Mouse (Mus musculus): ENCODE results near the gene Scgb1a1.

The Scgb1a1 gene

GRCm38 (mm10) chr19:9043123-9043522 lies 44.6 kb downstream of the Scgb1a1 start:
- DNase-seq (ENCODE audit: low spot score in 2 of 2) = no peak

- no peak for DNase-seq (ENCODE audit: low spot score in 2 of 2)
These were observed 46.7 kb downstream of the Scgb1a1 start for GRCm38 (mm10) chr19:9041074-9041473.

- no peak for DNase-seq (ENCODE audit: low spot score in 2 of 2)
These were observed 47.1 kb downstream of the Scgb1a1 start for GRCm38 (mm10) chr19:9040649-9041048.

GRCm38 (mm10) chr19:9039928-9040327 lies 47.8 kb downstream of the Scgb1a1 start:
- DNase-seq (ENCODE audit: low spot score in 2 of 2) = no peak

- no peak for DNase-seq (ENCODE audit: low spot score in 2 of 2)
These were observed 48.5 kb downstream of the Scgb1a1 start for GRCm38 (mm10) chr19:9039266-9039665.

- DNase-seq (ENCODE audit: low spot score in 2 of 2) = no peak
These were observed 49.6 kb downstream of the Scgb1a1 start for GRCm38 (mm10) chr19:9038136-9038535.

GRCm38 (mm10) chr19:9035101-9035500 lies 52.7 kb downstream of the Scgb1a1 start:
- DNase-seq (ENCODE audit: low spot score in 2 of 2) = no peak

GRCm38 (mm10) chr19:9034480-9034879 lies 53.3 kb downstream of the Scgb1a1 start:
- DNase-seq (ENCODE audit: low spot score in 2 of 2) = no peak
